Mouse (Mus musculus) right cerebral cortex, postnatal 4 days (tissue): ENCODE measurements around the gene Mptx1.
"Not testable (repeated sequence)": the region's sequence is repeated elsewhere in the genome, so short reads cannot be mapped to it uniquely, and the experiment has no call there.

ENCODE experiments used
- DNase-seq: peaks from one replicate; pipeline ENCODE4 v3.0.0-alpha.2; 2022

The Mptx1 gene

GRCm38 (mm10) chr1:174330218-174330617 is at the start of gene Mptx1:
Gene Mptx1 (plus strand): TSS chr1:174330518.
- no peak for DNase-seq

- no peak for DNase-seq
Measured at GRCm38 (mm10) chr1:174303162-174303561, 27.2 kb upstream of the Mptx1 start.

- no peak for DNase-seq
Measured at GRCm38 (mm10) chr1:174317308-174317707, 13.0 kb upstream of the Mptx1 start.

- DNase-seq = not testable (repeated sequence)
Measured at GRCm38 (mm10) chr1:174353636-174354035, 23.3 kb downstream of the Mptx1 start.

GRCm38 (mm10) chr1:174354640-174355039 is 24.3 kb downstream of the Mptx1 start:
- no peak for DNase-seq

- no peak for DNase-seq
Measured at GRCm38 (mm10) chr1:174364882-174365451, 34.6 kb downstream of the Mptx1 start, which contains the start of gene Olfr417. Gene Olfr417 (plus strand): TSS chr1:174365122.

GRCm38 (mm10) chr1:174373799-174374198 is 43.5 kb downstream of the Mptx1 start:
- no peak for DNase-seq
